Mouse (Mus musculus) intestine, embryonic 14.5 days (tissue): ENCODE results near the gene Khsrp. TPM values are rescaled to one million over a fixed set of nuclear protein-coding genes. Genes with fewer than 3 reads are reported as not detected.
"Not testable (repeated sequence)": the region's sequence is repeated elsewhere in the genome, so short reads cannot be mapped to it uniquely, and the experiment has no call there.

Source experiments
- ATAC-seq: fragments of 200-750 bp; cut with Nextera tagmentation; replicated peaks from 2 replicates; pipeline ENCODE4 v1.8.0; 2017; ENCODE audit warnings: low read depth, moderate number of reproducible peaks, moderate TSS enrichment, moderate library complexity; ENCODE audit not compliant: low FRiP score, low TSS enrichment
- DNase-seq: peaks from one replicate; pipeline ENCODE4 v3.0.0-alpha.2; 2018; ENCODE audit warnings: low spot score
- H3K27ac ChIP-seq: fragments of 300-500 bp; sonication (generic); 2 replicates; pipeline ENCODE4 v1.5.1; 2014; ENCODE audit warnings: low read depth, mild to moderate bottlenecking, control low read depth
- H3K27me3 ChIP-seq: fragments of 300-500 bp; sonication (generic); replicated peaks from 2 replicates; pipeline ENCODE4 v1.6.1; 2014; ENCODE audit warnings: low read length, control low read depth; ENCODE audit not compliant: control insufficient read depth, insufficient read depth
- H3K36me3 ChIP-seq: fragments of 300-500 bp; sonication (generic); 2 replicates; pipeline ENCODE4 v1.6.1; 2014; ENCODE audit warnings: low read length, control low read depth; ENCODE audit not compliant: control insufficient read depth, insufficient read depth
- H3K4me1 ChIP-seq: fragments of 300-500 bp; sonication (generic); replicated peaks from 2 replicates; pipeline ENCODE4 v1.6.1; 2014; ENCODE audit warnings: low read length, control low read depth, mixed read lengths; ENCODE audit not compliant: control insufficient read depth, insufficient read depth
- H3K4me2 ChIP-seq: fragments of 300-500 bp; sonication (generic); 2 replicates; pipeline ENCODE4 v1.6.1; 2014; ENCODE audit warnings: low read length
- H3K4me3 ChIP-seq: fragments of 300-500 bp; sonication (generic); 2 replicates; pipeline ENCODE4 v1.5.1; 2014; ENCODE audit warnings: low read depth, low read length, control low read depth, mixed read lengths
- H3K9ac ChIP-seq: fragments of 300-500 bp; sonication (generic); 2 replicates; pipeline ENCODE4 v1.6.1; 2014; ENCODE audit warnings: mild to moderate bottlenecking, low read length
- H3K9me3 ChIP-seq: fragments of 300-500 bp; sonication (generic); 2 replicates; pipeline ENCODE4 v1.6.1; 2016; ENCODE audit warnings: low read length, control low read depth; ENCODE audit not compliant: control insufficient read depth
- WGBS: fragments of 180-500 bp; shearing (Covaris S2); extraction: QIAGEN DNeasy Blood & Tissue Kit; methylation state at CpG from one replicate; pipeline ENCODE4 v1.1.7; 2014; 5-methylcytosine and 5-hydroxymethylcytosine counted together
- polyA plus RNA-seq: library from polyadenylated mRNA; unstranded; fragments of >200 nt; fragmentation: Nextera tagmentation; extraction: Ambion mirVana; gene quantifications from 2 replicates; pipeline ENCODE4 v1.2.1, GENCODE M21; 2014

Gene Khsrp
- polyA plus RNA-seq, 1 experiment from 2014 or later: 59.1 TPM

GRCm38 (mm10) chr17:57062548-57062947 is 31.2 kb upstream of the Khsrp start:
- Histone ChIP-seq H3K27ac (peak overlapping the region; percentile 75), H3K4me2 (peak overlapping the region; percentile 34), H3K9me3 (no peaks in the 10 kb centered on the region), H3K9ac (peak overlapping the region; percentile 51), H3K4me1 (peaks cover 8% of the 10 kb centered on the region; the same call in 1 of the 2 replicates), H3K4me3 (peak overlapping the region; percentile 40), H3K27me3 (peaks cover 25% of the 10 kb centered on the region), H3K36me3 (no peaks in the 10 kb centered on the region; the same call in 1 of the 2 replicates)
- under 1% methylated on average over 20 of the region's 22 CpGs for WGBS
- ATAC-seq (no peak), DNase-seq (no peak)

DNA sequence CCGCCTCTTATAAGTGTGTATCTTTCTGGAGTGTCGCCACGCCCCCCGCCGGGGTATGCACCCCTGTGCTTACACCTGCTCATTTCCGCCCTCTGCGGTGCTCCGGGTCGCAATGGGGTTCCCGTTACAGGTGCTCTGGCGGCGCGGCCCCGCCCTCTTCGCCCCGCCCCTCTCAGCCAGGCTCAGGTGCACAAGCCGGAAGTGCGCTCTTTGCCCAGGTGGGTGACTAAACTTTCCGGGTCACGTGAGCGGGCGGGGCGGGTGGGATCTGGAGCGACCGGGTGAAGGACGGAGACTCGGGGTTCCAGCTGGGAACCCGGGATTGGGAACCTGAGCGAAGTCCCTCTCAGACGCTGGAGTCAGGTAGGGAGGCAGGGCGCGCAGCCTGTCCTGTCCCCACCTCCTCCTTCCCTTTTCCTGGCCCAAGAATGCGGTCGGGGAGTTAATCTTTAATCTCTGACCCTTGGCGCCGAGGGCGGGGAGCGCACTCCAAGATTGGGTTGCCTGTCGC is 30.7 kb upstream of the Khsrp start:
- H3K4me2 ChIP-seq: peak overlapping the region; percentile 34
- WGBS: 1% methylated on average over 39 of the region's 39 CpGs
- peak overlapping the region; percentile 51 for H3K9ac ChIP-seq
- peak overlapping the region; percentile 75 for H3K27ac ChIP-seq
- ATAC-seq (peak; percentile 69), DNase-seq (peak; percentile 83)
- H3K36me3 ChIP-seq: no peaks in the 10 kb centered on the region; the same call in 1 of the 2 replicates
- H3K4me3 ChIP-seq: peak overlapping the region; percentile 40
- no peaks in the 10 kb centered on the region for H3K9me3 ChIP-seq
- peaks cover 25% of the 10 kb centered on the region for H3K27me3 ChIP-seq
- peaks cover 8% of the 10 kb centered on the region; the same call in 1 of the 2 replicates for H3K4me1 ChIP-seq

GRCm38 (mm10) chr17:57061069-57061468 is 29.7 kb upstream of the Khsrp start:
- H3K27me3 ChIP-seq: peaks cover 25% of the 10 kb centered on the region
- H3K4me3 ChIP-seq: no peak overlapping the region; the same call in 1 of the 2 replicates
- no peak for DNase-seq

GRCm38 (mm10) chr17:57060231-57060801 is 29.0 kb upstream of the Khsrp start:
- no peak overlapping the region for H3K9ac ChIP-seq

More at GRCm38 (mm10) chr17:57061069-57061468, 29.7 kb upstream of the Khsrp start:
- H3K27ac ChIP-seq: no peak overlapping the region
- peak overlapping the region; percentile 81 for H3K4me2 ChIP-seq
- 37% methylated on average over 10 of the region's 10 CpGs for WGBS
- no peak for ATAC-seq
- no peaks in the 10 kb centered on the region for H3K9me3 ChIP-seq
- peaks cover 8% of the 10 kb centered on the region; the same call in 1 of the 2 replicates for H3K4me1 ChIP-seq
- H3K9ac ChIP-seq: no peak overlapping the region
- no peaks in the 10 kb centered on the region; the same call in 1 of the 2 replicates for H3K36me3 ChIP-seq

DNA sequence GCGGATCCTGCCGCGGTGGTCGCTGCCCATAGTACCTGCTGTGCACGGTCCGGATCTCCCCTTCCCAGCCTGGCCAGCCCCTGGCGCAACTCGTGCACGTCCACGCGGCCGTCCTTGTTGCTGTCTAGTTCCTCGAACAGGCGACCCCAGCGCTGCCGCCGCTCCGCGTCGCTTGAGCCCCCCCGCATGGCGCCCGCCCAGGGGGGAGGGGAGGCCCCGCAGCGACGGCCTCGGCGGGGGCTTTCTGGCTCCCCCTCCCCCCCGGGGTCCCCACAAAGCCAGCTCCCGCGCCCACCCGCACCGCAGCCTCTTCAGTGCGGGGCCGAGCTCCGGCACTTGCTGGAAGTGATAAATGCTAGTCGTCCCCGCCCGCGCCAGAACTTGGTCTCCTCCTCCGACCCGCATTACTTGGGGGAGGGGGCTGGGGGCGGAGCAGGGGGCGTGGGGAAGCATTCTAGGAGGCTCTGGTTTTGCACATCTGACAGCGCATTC is 28.2 kb upstream of the Khsrp start, which contains the start of gene Slc25a23:
Gene Slc25a23, minus strand, starts transcription at position 378 of the 492 bp plus-strand sequence.
- H3K4me3 ChIP-seq: peak within 1 kb of the TSS; percentile 70
- H3K9me3 ChIP-seq: no peaks in the 10 kb centered on the region
- H3K4me2 ChIP-seq: peak within 1 kb of the TSS; percentile 81
- peak within 1 kb of the TSS; percentile 54; the same call in 1 of the 2 replicates for H3K27ac ChIP-seq
- peak; percentile 48; the same call in 1 of the 2 replicates for ATAC-seq
- peak; percentile 87 for DNase-seq
- peaks cover 10% of the 10 kb centered on the region for H3K36me3 ChIP-seq
- H3K27me3 ChIP-seq: peaks cover 25% of the 10 kb centered on the region
- WGBS: 1% methylated on average over 27 of the region's 45 CpGs
- peaks cover 8% of the 10 kb centered on the region; the same call in 1 of the 2 replicates for H3K4me1 ChIP-seq
- H3K9ac ChIP-seq: peak within 1 kb of the TSS; percentile 55

More at GRCm38 (mm10) chr17:57060231-57060801, 29.0 kb upstream of the Khsrp start:
- Histone ChIP-seq H3K4me1 (peaks cover 8% of the 10 kb centered on the region; the same call in 1 of the 2 replicates), H3K27ac (peak overlapping the region; percentile 54; the same call in 1 of the 2 replicates), H3K4me3 (peak overlapping the region; percentile 70), H3K36me3 (peaks cover 2% of the 10 kb centered on the region), H3K9me3 (no peaks in the 10 kb centered on the region), H3K27me3 (peaks cover 25% of the 10 kb centered on the region), H3K4me2 (peak overlapping the region; percentile 81)
- ATAC-seq (peak; percentile 77), DNase-seq (peak; percentile 97)
- under 1% methylated on average over 44 of the region's 44 CpGs for WGBS

GRCm38 (mm10) chr17:57058891-57059485 is 27.7 kb upstream of the Khsrp start, which contains the start of gene Crb3:
TSS of gene Crb3 (plus strand) at chr17:57059105.
- peaks cover 8% of the 10 kb centered on the region; the same call in 1 of the 2 replicates for H3K4me1 ChIP-seq
- DNase-seq (no peak), ATAC-seq (no peak)
- peak within 1 kb of the TSS; percentile 55 for H3K9ac ChIP-seq
- H3K4me2 ChIP-seq: peak within 1 kb of the TSS; percentile 81
- peaks cover 10% of the 10 kb centered on the region for H3K36me3 ChIP-seq
- no peak within 1 kb of the TSS; the same call in 1 of the 2 replicates for H3K27ac ChIP-seq
- H3K4me3 ChIP-seq: peak within 1 kb of the TSS; percentile 70
- H3K9me3 ChIP-seq: no peaks in the 10 kb centered on the region
- 1% methylated on average over 20 of the region's 22 CpGs for WGBS
- peaks cover 25% of the 10 kb centered on the region for H3K27me3 ChIP-seq

- Histone ChIP-seq H3K4me2 (no peak overlapping the region), H3K9me3 (no peaks in the 10 kb centered on the region), H3K27me3 (peaks cover 3% of the 10 kb centered on the region), H3K27ac (no peak overlapping the region), H3K4me1 (no peaks in the 10 kb centered on the region; the same call in 1 of the 2 replicates), H3K4me3 (no peak overlapping the region), H3K36me3 (peaks cover 28% of the 10 kb centered on the region), H3K9ac (no peak overlapping the region)
- 83% methylated on average over 3 of the region's 3 CpGs for WGBS
- DNase-seq (no peak), ATAC-seq (no peak)
Observed at GRCm38 (mm10) chr17:57056246-57056645, 24.9 kb upstream of the Khsrp start.

GRCm38 (mm10) chr17:57051679-57052078 is 20.4 kb upstream of the Khsrp start:
- H3K4me3 ChIP-seq, H3K27ac ChIP-seq, H3K4me2 ChIP-seq, H3K9me3 ChIP-seq, ATAC-seq, H3K27me3 ChIP-seq, DNase-seq, H3K9ac ChIP-seq, H3K4me1 ChIP-seq: not testable (repeated sequence)
- WGBS: 84% methylated on average over 4 of the region's 4 CpGs
- H3K36me3 ChIP-seq: peaks cover 37% of the 10 kb centered on the region
